Mouse (Mus musculus) midbrain, embryonic 11.5 days (tissue): ENCODE data around the gene Nat8f7. TPM values are rescaled to one million over a fixed set of nuclear protein-coding genes. Genes with fewer than 3 reads are reported as not detected.
"Not testable (repeated sequence)": the region's sequence is repeated elsewhere in the genome, so short reads cannot be mapped to it uniquely, and the experiment has no call there.

ENCODE experiments used
- ATAC-seq: fragments of 200-750 bp; cut with Nextera tagmentation; 2 replicates; pipeline ENCODE4 v1.8.0; 2017; ENCODE audit warnings: moderate TSS enrichment, moderate library complexity; ENCODE audit not compliant: low FRiP score
- DNase-seq: peaks from one replicate; pipeline ENCODE4 v3.0.0; 2015; ENCODE audit warnings: low spot score; ENCODE audit errors: missing footprints
- H3K27ac ChIP-seq: fragments of 300-500 bp; sonication (generic); 2 replicates; pipeline ENCODE4 v1.5.1; 2014; ENCODE audit warnings: low read depth, low read length
- H3K27me3 ChIP-seq: fragments of 300-500 bp; sonication (generic); 2 replicates; pipeline ENCODE4 v1.6.1; 2014; ENCODE audit warnings: mild to moderate bottlenecking, low read length, moderate library complexity, mixed read lengths; ENCODE audit not compliant: control insufficient read depth, insufficient read depth
- H3K36me3 ChIP-seq: fragments of 300-500 bp; sonication (generic); 2 replicates; pipeline ENCODE4 v1.6.1; 2014; ENCODE audit warnings: mild to moderate bottlenecking, low read length, moderate library complexity, mixed read lengths; ENCODE audit not compliant: control insufficient read depth, insufficient read depth
- H3K4me1 ChIP-seq: fragments of 300-500 bp; sonication (generic); 2 replicates; pipeline ENCODE4 v1.6.1; 2014; ENCODE audit warnings: low read length; ENCODE audit not compliant: control insufficient read depth, insufficient read depth
- H3K4me2 ChIP-seq: fragments of 300-500 bp; sonication (generic); 2 replicates; pipeline ENCODE4 v1.6.1; 2014; ENCODE audit warnings: mild to moderate bottlenecking, moderate library complexity
- H3K4me3 ChIP-seq: fragments of 300-500 bp; sonication (generic); 2 replicates; pipeline ENCODE4 v1.5.1; 2014; ENCODE audit warnings: low read depth, low read length
- H3K9ac ChIP-seq: fragments of 300-500 bp; sonication (generic); 2 replicates; pipeline ENCODE4 v1.6.1; 2014; ENCODE audit warnings: low read length
- H3K9me3 ChIP-seq: fragments of 300-500 bp; sonication (generic); 2 replicates; pipeline ENCODE4 v1.6.1; 2016; ENCODE audit warnings: low read length; ENCODE audit not compliant: control insufficient read depth
- WGBS: fragments of 180-500 bp; shearing (Covaris S2); extraction: QIAGEN DNeasy Blood & Tissue Kit; methylation state at CpG from one replicate; pipeline ENCODE4 v1.1.7; 2014; 5-methylcytosine and 5-hydroxymethylcytosine counted together
- microRNA-seq: library from miRNA; unstranded; fragments of <30 nt; microRNA quantifications from one replicate; pipeline ENCODE4, GENCODE M21; 2017
- polyA plus RNA-seq: library from polyadenylated mRNA; unstranded; fragments of >200 nt; fragmentation: Nextera tagmentation; extraction: Ambion mirVana; gene quantifications from 2 replicates; pipeline ENCODE4 v1.2.1, GENCODE M21; 2014

Nat8f7 gene
- polyA plus RNA-seq: not detected in 2 replicates

- not testable (repeated sequence) for H3K4me1 ChIP-seq
Measured at GRCm38 (mm10) chr6:85713105-85713504, at the start of gene Nat8f7. Nat8f7 (minus strand) TSS chr6:85713205.

GRCm38 (mm10) chr6:85762678-85763077 is 49.7 kb upstream of the Nat8f7 start:
- not testable (repeated sequence) for H3K4me3 ChIP-seq, H3K4me2 ChIP-seq, DNase-seq, H3K27ac ChIP-seq, H3K27me3 ChIP-seq, H3K9ac ChIP-seq, H3K9me3 ChIP-seq, H3K36me3 ChIP-seq, ATAC-seq, H3K4me1 ChIP-seq
- 100% methylated on average over 1 of the region's 2 CpGs for WGBS

More at GRCm38 (mm10) chr6:85713105-85713504, at the start of gene Nat8f7:
- not testable (repeated sequence) for H3K9me3 ChIP-seq, H3K27me3 ChIP-seq, H3K4me3 ChIP-seq, H3K27ac ChIP-seq, ATAC-seq, H3K36me3 ChIP-seq, DNase-seq, H3K4me2 ChIP-seq, H3K9ac ChIP-seq
- whole genome bisulfite sequencing: 79% methylated on average over 9 of the region's 10 CpGs

- H3K4me3 ChIP-seq, ATAC-seq, H3K27me3 ChIP-seq, H3K27ac ChIP-seq, H3K36me3 ChIP-seq, DNase-seq, H3K9me3 ChIP-seq, H3K4me1 ChIP-seq, H3K9ac ChIP-seq, H3K4me2 ChIP-seq: not testable (repeated sequence)
- 64% methylated on average over 3 of the region's 6 CpGs for WGBS
Measured at GRCm38 (mm10) chr6:85755705-85756249, 42.8 kb upstream of the Nat8f7 start.

GRCm38 (mm10) chr6:85709607-85710006 is 3.4 kb downstream of the Nat8f7 start:
- no CpG with 5 or more reads among the region's 1 CpGs for WGBS
- not testable (repeated sequence) for H3K4me1 ChIP-seq, H3K4me3 ChIP-seq, H3K27ac ChIP-seq, DNase-seq, H3K9ac ChIP-seq, H3K36me3 ChIP-seq, H3K9me3 ChIP-seq, H3K4me2 ChIP-seq, ATAC-seq, H3K27me3 ChIP-seq

- not testable (repeated sequence) for H3K4me2 ChIP-seq, H3K9ac ChIP-seq, H3K27me3 ChIP-seq, H3K9me3 ChIP-seq, H3K4me1 ChIP-seq, H3K27ac ChIP-seq, ATAC-seq, H3K36me3 ChIP-seq, H3K4me3 ChIP-seq
- WGBS: 98% methylated on average over 5 of the region's 5 CpGs
- peak; percentile 61 for DNase-seq
Measured at GRCm38 (mm10) chr6:85709206-85709605, 3.8 kb downstream of the Nat8f7 start.

GRCm38 (mm10) chr6:85701943-85702342 is 11.1 kb downstream of the Nat8f7 start:
- H3K36me3 ChIP-seq, DNase-seq, H3K4me3 ChIP-seq, H3K4me2 ChIP-seq, H3K9ac ChIP-seq, H3K27ac ChIP-seq, H3K27me3 ChIP-seq, H3K9me3 ChIP-seq, ATAC-seq, H3K4me1 ChIP-seq: not testable (repeated sequence)
- 93% methylated on average over 2 of the region's 4 CpGs for WGBS

Small RNA genes lying within 50 kb of the gene (microRNA-seq; reads per million reads assigned to microRNA genes)
- gene Gm27317: not detected

Other genes with a start within 250 kb of the Nat8f7 start
- gene Fbxo41, start 210.2 kb downstream of the Nat8f7 start, polyA plus RNA-seq: 0.79 and 1.1 TPM in 2 replicates
- not detected in 2 replicates for gene Egr4, start 199.6 kb downstream of the Nat8f7 start, polyA plus RNA-seq
- 8.8 and 9.0 TPM in 2 replicates for gene Alms1, start 125.7 kb downstream of the Nat8f7 start, polyA plus RNA-seq
- gene Nat8f3, start 52.5 kb upstream of the Nat8f7 start, polyA plus RNA-seq: 0.10 TPM in 1 of 2 replicates, not detected in the other
- not detected in 2 replicates for gene Nat8f6, start 107.7 kb upstream of the Nat8f7 start, polyA plus RNA-seq
- gene Nat8f5, start 107.8 kb upstream of the Nat8f7 start, polyA plus RNA-seq: not detected in 2 replicates
- gene Nat8, start 118.9 kb upstream of the Nat8f7 start, polyA plus RNA-seq: not detected in 2 replicates
- not detected in 2 replicates for gene Nat8f2, start 156.0 kb upstream of the Nat8f7 start, polyA plus RNA-seq
- gene Nat8f4, start 191.7 kb upstream of the Nat8f7 start, polyA plus RNA-seq: 6.0 and 7.0 TPM in 2 replicates
- 33.6 and 40.7 TPM in 2 replicates for gene Tprkb, start 198.7 kb upstream of the Nat8f7 start, polyA plus RNA-seq
- gene Nat8f1, start 202.5 kb upstream of the Nat8f7 start, polyA plus RNA-seq: 5.7 and 6.2 TPM in 2 replicates
- 40.3 and 42.6 TPM in 2 replicates for gene Dusp11, start 248.5 kb upstream of the Nat8f7 start, polyA plus RNA-seq